Mouse (Mus musculus) CH12.LX (cell line): ENCODE measurements at regions not wholly inside any gene's neighbourhood (a gene's known extent, or its start where the extent isn't known, plus 50 kb on each side); places are given as distances from the start of the nearest gene placed in this dataset.

Source experiments
- CTCF ChIP-seq, 2 experiments: IDR thresholded peaks in 1 of 2; conservative IDR thresholded peaks in 1 of 2; 2 replicates each; pipeline ENCODE4 v1.5.1; 2011 to 2012; ENCODE audit warnings: low read depth in 2 of 2, low read length in 2 of 2, improper control_type of control experiment in 1 of 2, inconsistent platforms in 1 of 2, mild to moderate bottlenecking in 1 of 2, moderate library complexity in 1 of 2
- E2F4 ChIP-seq: IDR thresholded peaks from 2 replicates; pipeline ENCODE4 v1.6.1; 2011; ENCODE audit warnings: low read depth, low read length, improper control_type of control experiment; ENCODE audit not compliant: insufficient replicate concordance
- ETS1 ChIP-seq: conservative IDR thresholded peaks from 2 replicates; pipeline ENCODE4 v1.6.1; 2012; ENCODE audit warnings: low read depth, mild to moderate bottlenecking, inconsistent platforms, low read length, improper control_type of control experiment, moderate library complexity
- HCFC1 ChIP-seq: IDR thresholded peaks from 2 replicates; pipeline ENCODE4 v1.6.1; 2012; ENCODE audit warnings: low read depth, mild to moderate bottlenecking, inconsistent platforms, low read length, improper control_type of control experiment
- MAFK ChIP-seq: IDR thresholded peaks from 2 replicates; pipeline ENCODE4 v1.6.1; 2011; ENCODE audit warnings: low read length, improper control_type of control experiment; ENCODE audit not compliant: insufficient replicate concordance
- MYC ChIP-seq: IDR thresholded peaks from 2 replicates; pipeline ENCODE4 v1.6.1; 2011; ENCODE audit warnings: low read depth, mild to moderate bottlenecking, improper control_type of control experiment, low read length
- NRF1 ChIP-seq: IDR thresholded peaks from 2 replicates; pipeline ENCODE4 v1.6.1; 2014; ENCODE audit warnings: low read depth, mild to moderate bottlenecking, inconsistent platforms, low read length, improper control_type of control experiment, moderate library complexity
- POLR2A ChIP-seq: IDR thresholded peaks from 2 replicates; pipeline ENCODE4 v1.6.1; 2011; ENCODE audit warnings: low read depth, mild to moderate bottlenecking, improper control_type of control experiment, low read length
- TBP ChIP-seq: conservative IDR thresholded peaks from 2 replicates; pipeline ENCODE4 v1.6.1; 2011; ENCODE audit warnings: low read depth, low read length, improper control_type of control experiment
- USF1 ChIP-seq: IDR thresholded peaks from 2 replicates; pipeline ENCODE4 v1.6.1; 2014; ENCODE audit warnings: low read depth, mild to moderate bottlenecking, inconsistent platforms, low read length, improper control_type of control experiment

GRCm38 (mm10) chr8:128025251-128025856 lies 333.1 kb upstream of the Nrp1 start:
- no peak for TF ChIP-seq TBP
- no peak for TF ChIP-seq CTCF (conservative IDR thresholded peaks at IDR 0.05 in 1 of 2, IDR thresholded peaks at IDR 0.05 in 1 of 2; ENCODE audit: low read depth in 2 of 2, low read length in 2 of 2)
- no peak for TF ChIP-seq ETS1
- TF ChIP-seq USF1, result no peak
- no peak for TF ChIP-seq MYC
- TF ChIP-seq POLR2A, result no peak
- no peak for TF ChIP-seq NRF1
- no peak for TF ChIP-seq E2F4
- TF ChIP-seq HCFC1, result no peak
- TF ChIP-seq MAFK, result no peak
